Mouse (Mus musculus) NIH3T3 (cell line): Measurements from ENCODE around the gene Gm10282.
A peak's percentile ranks its signal among the peaks of the same experiment; 100 is the strongest.

ENCODE experiments used
- DNase-seq: peaks from one replicate; pipeline ENCODE4 v3.0.0-alpha.2; 2012; ENCODE audit warnings: low read depth

Gm10282 gene

GRCm38 (mm10) chr8:72323131-72323725 lies 18.2 kb upstream of the Gm10282 start:
- DNase-seq: no peak

DNA sequence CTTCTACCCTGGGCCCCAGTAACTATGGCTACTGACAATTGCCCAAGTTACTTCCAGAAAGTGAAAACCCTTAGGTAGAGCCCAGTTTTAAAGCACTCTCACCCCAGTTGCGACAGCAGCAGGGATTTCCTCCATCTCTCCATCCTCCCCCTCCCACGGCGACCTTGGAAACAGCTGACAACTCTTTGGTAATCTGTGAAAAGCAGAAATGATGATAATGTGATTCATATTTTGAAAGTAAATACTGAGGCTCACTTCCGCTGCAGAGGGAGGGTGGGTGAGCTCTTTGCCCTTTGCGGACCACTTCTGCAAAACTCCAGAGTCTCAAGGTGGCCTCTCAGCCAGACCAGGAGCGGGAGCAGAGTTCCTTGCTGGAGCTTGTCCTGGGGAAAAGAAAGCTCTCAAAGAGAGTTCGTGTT lies 17.4 kb upstream of the Gm10282 start:
- DNase-seq: peak; percentile 74

DNA sequence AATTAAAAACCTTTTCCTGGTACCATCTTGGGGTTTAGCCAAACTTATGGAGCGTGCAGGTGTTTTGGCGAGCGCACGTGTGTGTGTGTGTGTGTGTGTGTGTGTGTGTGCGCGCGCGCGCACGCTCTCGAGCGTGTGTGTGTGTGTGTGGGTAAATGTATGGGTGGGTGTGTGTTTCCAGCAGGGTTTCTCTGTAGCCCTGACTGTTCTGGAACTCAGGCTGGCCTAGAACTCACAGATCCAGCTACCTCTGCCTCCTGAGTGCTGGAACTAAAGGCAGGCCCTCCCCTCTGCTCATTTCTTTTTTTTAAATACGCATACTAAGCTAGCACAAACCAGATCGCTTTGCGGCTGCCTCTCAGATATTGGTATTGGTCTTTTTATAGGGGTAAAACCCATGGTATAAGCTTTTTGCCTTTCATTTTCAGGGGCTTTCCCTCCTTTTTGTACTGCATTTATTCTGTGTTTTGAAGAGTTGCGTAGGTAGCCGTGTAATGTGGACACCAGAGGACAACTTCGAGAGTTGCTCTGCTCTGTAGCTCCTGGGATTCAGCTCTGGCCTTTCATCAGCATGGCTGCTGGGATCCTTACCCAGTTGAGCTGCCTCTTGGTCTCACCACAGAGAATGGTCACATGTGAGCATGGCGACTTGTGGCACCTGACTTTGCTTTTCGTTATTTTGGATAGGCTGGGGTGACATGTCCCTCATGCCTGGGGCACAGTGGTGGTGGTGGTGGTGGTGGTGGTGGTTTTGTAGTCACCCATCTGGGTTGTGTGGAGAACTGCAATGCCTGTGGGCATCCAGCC lies 16.8 kb upstream of the Gm10282 start:
- no peak for DNase-seq

DNA sequence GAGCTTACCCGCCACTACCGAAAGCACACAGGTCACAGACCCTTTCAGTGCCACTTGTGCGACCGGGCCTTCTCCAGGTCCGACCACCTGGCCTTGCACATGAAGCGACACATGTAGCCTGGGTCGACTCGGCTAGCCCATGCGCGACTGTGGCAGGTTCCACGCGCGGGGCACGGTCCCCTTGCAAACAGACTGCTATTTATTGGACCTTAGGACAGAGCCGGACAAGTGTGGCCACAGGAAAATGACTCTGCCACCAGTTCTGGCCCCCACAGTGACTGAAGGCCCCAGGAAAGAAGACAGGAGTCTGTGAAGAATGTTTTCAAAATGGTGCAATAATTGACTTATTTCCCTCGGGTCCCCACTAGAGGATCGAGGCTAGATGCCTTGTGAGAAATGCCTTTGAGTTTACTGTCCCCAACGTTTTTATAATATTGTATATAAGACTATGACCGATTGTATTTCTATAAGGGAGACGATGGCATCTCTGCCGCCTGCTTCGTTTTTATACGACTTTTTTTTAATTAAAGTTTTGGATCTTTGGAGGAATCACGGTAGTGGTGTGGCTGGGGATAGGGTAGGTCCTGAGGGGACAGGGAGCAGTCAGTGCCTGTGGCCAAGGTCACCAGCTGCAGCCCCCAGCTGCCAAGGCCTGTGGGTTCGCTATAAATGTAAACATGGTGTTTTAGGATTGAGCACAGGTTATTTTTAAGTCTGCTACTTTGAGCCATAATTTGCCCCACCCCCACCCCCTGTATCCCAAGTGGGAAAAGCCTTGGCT lies 15.9 kb upstream of the Gm10282 start:
- DNase-seq: no peak

DNA sequence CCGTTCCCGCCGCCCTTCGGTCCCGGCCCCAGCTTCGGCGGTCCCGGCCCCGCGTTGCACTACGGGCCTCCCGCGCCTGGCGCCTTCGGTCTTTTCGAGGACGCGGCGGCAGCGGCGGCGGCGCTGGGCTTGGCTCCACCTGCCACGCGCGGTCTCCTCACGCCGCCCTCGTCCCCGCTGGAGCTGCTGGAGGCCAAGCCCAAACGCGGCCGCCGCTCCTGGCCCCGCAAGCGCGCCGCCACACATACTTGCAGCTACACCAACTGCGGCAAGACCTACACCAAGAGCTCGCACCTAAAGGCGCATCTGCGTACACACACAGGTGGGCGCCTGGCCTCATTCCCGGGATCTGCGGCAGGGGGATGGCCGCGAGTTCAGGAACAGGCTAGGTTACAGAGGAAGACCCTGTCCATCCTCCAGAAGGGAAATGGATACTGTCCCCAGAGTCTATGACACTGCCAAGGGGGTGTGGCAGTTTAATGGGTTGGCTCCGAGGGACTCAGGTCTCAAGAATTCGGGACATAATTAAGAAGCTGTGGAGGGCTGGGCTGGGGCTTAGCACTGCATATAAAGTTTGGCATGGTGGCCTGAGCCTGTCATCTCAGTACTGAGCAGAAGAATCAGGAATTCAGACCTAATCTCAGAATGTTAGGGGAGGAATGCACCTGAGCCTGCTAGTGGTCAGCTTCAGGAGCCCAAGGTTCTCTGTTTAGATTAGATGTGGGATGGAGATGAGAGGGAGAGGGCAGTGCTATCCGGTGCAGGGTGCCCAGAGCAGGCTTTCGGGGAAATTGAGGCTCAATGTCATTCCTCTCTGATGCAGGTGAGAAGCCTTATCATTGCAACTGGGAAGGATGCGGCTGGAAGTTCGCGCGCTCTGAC lies 15.1 kb upstream of the Gm10282 start:
- DNase-seq: peak; percentile 23

- DNase-seq: peak; percentile 48
Observed at GRCm38 (mm10) chr8:72319397-72319796, 14.3 kb upstream of the Gm10282 start.

DNA sequence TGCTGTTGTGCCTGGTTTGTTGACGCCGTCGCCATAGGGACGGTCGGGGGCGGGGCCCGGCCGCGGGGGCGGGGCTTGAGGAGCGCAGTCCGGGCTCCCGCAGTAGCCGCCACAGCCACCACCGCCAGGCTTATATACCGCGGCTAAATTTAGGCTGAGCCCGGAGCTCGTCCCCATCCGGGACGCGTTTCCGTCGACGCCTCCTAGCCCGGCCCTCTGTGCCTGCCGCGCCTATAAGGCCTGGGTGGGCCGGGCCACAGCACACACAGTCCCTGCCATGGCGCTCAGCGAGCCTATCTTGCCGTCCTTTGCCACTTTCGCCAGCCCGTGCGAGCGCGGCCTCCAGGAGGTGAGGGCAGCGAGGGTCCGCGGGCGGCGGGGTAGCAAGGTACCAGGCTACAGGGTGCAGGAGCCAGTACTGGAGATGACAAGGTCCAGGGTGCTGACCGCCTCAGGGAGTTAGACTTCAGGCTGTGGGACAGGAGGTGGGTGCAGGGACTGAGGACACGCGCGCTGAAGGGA lies 13.8 kb upstream of the Gm10282 start, which contains the start of gene Klf2:
TSS of gene Klf2 (plus strand) at position 233 of the 522 bp plus-strand sequence.
- peak; percentile 98 for DNase-seq

GRCm38 (mm10) chr8:72317741-72318301 lies 12.8 kb upstream of the Gm10282 start:
- DNase-seq: peak; percentile 44

DNA sequence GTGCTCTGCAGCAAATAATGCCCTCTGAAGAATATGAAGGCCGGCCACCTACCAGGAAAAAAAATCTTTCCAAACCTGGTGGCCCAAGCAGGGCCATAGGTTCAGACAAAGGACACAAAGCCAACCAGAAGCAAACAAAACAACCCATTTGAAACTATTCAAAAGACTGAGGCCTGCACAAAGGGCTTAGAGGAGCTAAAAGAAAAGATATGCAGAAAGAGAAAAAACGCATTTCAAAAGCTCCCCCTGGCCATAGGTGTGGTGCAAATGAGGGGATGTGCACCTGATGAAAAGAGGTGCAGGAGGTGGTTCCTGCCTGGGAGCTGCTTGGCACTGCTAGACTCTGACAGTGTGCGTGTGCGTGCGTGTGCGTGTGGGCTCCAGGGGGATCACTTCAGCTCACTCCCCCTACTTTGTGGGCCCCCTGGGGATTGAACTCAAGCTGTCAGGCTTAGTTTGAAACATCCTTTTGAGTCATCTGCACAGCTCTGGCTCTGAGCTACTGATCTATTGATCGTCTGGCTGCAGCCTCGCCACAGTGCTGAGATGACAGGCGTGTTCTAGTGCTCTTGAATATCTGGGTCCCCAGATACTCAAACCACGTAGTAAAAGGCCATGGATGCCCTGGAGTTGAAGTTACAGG lies 11.1 kb upstream of the Gm10282 start:
- no peak for DNase-seq

GRCm38 (mm10) chr8:72312926-72313518 lies 8.0 kb upstream of the Gm10282 start:
- DNase-seq: no peak

- peak; percentile 62 for DNase-seq
Observed at GRCm38 (mm10) chr8:72310849-72311506, 5.9 kb upstream of the Gm10282 start.

DNA sequence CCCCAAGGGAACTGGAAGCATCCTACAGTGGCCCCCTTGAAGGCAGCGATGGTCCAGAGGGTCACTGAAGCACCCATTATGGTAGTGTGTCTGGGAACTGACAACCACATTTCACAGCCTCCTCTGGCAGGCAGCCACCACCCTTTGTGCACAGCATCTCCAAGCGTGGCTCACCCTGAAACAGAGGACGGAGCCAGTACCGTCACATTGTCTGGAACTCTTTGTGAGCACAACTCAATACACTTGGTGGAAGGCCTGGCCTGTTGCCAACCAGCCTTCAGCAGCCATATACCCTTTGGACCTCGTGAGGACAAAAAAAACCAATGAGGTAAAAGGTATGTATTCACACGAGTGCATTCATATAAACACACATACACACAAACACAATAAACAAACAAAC lies 3.2 kb upstream of the Gm10282 start:
- DNase-seq: peak; percentile 49

DNA sequence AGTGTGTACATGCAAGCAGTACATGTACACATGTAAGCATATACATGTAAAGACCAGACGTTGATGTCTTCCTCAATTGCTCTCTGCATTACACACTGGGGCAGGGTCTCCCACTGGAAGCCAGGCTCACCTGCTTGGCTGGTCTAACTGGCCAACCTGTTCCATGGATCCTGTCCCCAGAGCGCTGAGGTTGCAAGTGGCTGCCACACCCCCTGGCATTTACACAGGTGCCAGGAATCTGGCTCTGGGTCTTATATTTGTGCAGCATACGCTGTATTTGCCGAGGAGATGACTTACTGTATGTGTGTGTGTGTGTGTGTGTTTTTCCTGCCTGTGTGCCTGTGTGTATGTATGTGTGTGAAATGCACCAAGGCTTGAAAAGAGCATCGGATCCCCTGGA lies 1.9 kb upstream of the Gm10282 start:
- DNase-seq: no peak

DNA sequence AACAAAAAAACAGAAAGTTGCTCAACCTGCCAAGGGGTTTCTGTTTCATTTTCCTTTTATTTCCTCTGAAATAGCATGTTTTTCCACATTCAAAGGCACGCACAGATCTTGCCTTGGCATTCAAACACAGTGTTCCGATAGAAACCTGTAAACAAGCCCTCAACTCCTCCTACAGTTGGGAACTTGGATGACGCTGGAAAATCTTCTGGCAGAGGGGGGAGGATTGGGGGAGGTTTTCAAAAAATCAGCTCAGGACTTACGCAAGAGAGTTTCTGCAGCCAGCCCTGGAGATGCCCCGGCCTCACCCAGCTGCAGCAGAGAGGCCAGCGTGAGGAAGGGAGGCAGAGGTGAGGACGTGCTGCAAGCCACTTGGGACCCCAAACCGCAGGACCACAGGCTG lies 1.4 kb downstream of the Gm10282 start:
- peak; percentile 95 for DNase-seq

GRCm38 (mm10) chr8:72302986-72303612 lies 2.0 kb downstream of the Gm10282 start:
- peak; percentile 92 for DNase-seq

DNA sequence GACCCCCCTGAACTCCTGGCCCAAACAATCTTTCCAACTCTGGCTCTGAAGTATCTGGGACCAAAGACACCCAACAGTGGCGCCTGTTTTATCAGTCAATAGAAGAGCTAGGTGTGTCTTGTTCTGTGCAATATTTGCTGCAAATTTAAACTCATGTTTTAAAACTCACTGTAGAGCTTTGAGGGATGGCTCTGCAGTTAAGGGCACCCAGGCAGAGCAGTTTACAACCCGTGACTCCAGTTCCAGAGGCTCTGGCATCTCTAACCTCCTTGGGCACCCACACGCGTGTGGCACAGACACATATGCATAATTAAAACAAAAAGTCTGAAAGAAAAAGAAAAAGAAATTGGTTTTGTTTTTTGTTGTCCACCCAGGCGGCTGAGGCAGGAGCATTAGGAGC lies 3.6 kb downstream of the Gm10282 start:
- no peak for DNase-seq

DNA sequence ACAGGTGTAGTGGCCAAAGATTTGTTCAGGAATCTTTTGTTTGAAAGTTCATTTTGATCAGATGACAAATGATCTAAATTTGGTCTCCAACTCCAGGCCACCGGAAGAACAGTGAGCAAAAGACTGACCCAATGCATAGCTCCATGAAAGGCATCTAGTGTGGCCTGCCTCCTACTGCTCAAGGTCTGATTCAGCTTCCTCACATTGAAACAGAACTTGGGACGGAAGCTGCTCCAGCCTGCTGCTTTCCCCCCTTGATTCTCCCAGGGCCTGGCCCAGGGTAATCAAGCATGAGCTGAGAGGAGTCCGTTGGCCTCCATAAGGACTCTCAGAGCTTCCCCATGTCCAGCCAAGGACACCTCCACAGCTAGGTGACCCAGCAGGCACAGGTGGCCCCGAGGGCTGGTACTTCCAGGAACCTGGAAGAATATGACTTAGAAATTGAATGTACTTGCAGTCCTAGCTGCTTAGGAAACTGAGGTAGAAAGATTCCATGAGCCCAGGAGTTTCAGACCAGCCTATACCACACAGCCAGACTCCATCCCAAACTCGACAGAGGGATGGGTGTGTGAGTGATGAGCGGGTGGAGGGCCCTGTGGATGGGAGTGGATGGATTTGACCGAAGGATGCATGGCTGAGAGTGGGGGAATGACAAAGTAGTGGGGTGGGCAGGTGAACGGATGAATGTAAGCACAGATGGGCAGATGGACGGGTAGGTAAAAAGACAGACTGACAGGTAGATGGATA lies 4.2 kb downstream of the Gm10282 start:
- no peak for DNase-seq

- no peak for DNase-seq
Observed at GRCm38 (mm10) chr8:72298928-72299327, 6.1 kb downstream of the Gm10282 start.

- DNase-seq: no peak
Observed at GRCm38 (mm10) chr8:72296561-72296960, 8.5 kb downstream of the Gm10282 start.
